Mouse (Mus musculus) bone marrow, adult 2 months (tissue): ENCODE results near the gene Nnat. TPM values are rescaled to one million over a fixed set of nuclear protein-coding genes. Genes with fewer than 3 reads are reported as not detected.
A peak's percentile ranks its signal among the peaks of the same experiment; 100 is the strongest.

Experiments
- H3K27ac ChIP-seq: fragments of 200-500 bp; 2 replicates; pipeline ENCODE4 v1.5.1; 2012; ENCODE audit warnings: low read depth, mild to moderate bottlenecking, control low read depth, inconsistent platforms, low read length; ENCODE audit not compliant: control insufficient read depth, poor library complexity, insufficient read depth
- H3K4me1 ChIP-seq: fragments of 200-500 bp; 2 replicates; pipeline ENCODE4 v1.6.1; 2011; ENCODE audit warnings: low read length; ENCODE audit not compliant: control insufficient read depth, insufficient read depth
- H3K4me3 ChIP-seq: fragments of 200-500 bp; replicated peaks from 2 replicates; pipeline ENCODE3; 2011; ENCODE audit warnings: mild to moderate bottlenecking, low read depth, low read length, control low read depth; ENCODE audit not compliant: control insufficient read depth
- CTCF ChIP-seq: fragments of 200-500 bp; IDR thresholded peaks from 2 replicates; pipeline ENCODE4 v1.5.1; 2011; ENCODE audit warnings: low read length, control low read depth; ENCODE audit not compliant: control insufficient read depth, insufficient read depth
- POLR2A ChIP-seq: fragments of 200-500 bp; IDR thresholded peaks from 2 replicates; pipeline ENCODE4 v1.6.1; 2011; ENCODE audit warnings: low read depth, mild to moderate bottlenecking, control low read depth, low read length, borderline replicate concordance; ENCODE audit not compliant: control insufficient read depth
- WGBS: fragments of 180-500 bp; shearing (Covaris S2); methylation state at CpG from one replicate; pipeline ENCODE4 v1.1.7; 2018; 5-methylcytosine and 5-hydroxymethylcytosine counted together
- polyA plus RNA-seq: library from polyadenylated mRNA; stranded (reverse); fragments of >200 nt; gene quantifications from 2 replicates; pipeline ENCODE4 v1.2.4, GENCODE M21; 2011; ENCODE audit warnings: low replicate concordance; ENCODE audit not compliant: missing spikeins, insufficient read depth, insufficient read length

The Nnat gene
- polyA plus RNA-seq, 1 experiment, result not detected

DNA sequence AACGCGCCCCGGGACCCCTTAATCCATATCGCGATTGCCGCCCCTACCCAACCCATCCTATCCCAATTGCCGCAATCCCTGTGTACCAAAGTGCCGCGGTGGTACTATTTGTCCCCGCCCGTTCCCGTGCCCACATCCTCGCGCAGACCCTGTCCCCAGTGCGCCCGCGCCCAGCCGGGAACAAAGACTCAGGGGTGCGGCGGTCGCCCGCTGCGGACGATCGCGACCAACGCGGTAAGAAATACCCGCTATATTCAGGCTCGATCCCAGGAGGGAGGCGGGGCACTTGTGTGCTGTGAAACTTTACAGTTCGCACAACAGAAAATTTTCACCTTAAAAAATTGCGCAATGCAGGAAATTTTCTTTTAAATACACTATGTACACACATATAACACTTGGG is 424 bp downstream of the Nnat start:
- 39% methylated on average over 33 of the region's 33 CpGs for WGBS
- TF ChIP-seq POLR2A, result no peak
- no peak for TF ChIP-seq CTCF

DNA sequence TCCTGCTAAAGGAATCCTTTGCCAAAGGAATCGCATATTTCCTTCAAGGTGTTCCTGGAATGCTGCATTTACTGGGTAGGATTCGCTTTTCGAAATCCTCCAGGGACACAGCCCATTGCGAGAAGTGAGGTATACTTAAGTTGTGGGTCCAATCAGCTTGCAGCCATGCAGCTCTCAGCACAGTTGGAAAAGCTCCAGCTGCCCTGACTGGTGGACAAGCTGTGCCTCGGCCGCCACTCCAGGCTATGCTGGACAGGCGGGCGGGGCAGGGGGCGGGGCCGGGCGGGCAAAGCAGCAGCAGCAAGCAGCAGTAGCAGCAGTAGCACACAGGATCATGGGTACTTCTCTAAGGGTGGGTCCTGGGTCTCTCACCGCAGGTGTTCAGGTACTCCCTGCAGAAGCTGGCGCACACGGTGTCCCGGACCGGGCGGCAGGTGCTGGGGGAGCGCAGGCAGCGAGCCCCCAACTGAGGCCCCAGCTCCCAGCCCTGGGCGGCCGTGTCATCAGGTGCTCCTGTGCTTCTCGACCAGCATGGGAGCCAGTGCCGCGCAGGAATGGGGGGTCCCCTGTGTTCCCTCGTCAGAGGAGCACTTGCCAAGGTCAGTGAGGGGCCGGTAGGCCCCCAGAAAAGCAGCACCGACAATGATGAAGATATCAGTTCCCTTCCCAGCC is 1.4 kb downstream of the Nnat start:
- WGBS, result 45% methylated on average over 27 of the region's 27 CpGs
- TF ChIP-seq CTCF, result no peak
- no peak for TF ChIP-seq POLR2A
- H3K27ac ChIP-seq, result no peak overlapping the region
- H3K4me1 ChIP-seq, result no peaks in the 10 kb centered on the region; the same call in 1 of the 2 replicates
- no peak overlapping the region for H3K4me3 ChIP-seq

More for the DNA sequence above, 424 bp downstream of the Nnat start:
- Histone ChIP-seq H3K4me3 (no peak overlapping the region), H3K4me1 (no peaks in the 10 kb centered on the region; the same call in 1 of the 2 replicates), H3K27ac (no peak overlapping the region)

DNA sequence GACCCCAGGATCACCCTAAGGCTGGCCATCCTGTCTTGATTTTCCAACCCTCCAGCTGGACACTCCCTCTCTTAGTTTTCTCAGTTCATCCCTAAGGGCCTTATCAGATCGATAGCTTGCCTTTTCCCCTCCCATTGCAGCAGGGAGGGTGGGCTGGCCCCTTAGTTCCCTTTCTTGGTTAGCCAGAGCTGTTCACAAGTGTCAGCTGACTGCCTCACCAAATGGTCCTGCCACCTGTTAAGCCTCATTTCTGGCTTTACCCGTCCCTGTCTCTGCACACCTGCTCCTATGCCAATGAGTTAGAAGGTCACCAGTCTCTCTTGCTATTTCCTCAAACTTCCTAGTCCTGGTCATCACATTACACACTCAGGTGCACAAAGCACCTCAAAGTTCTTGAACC is 3.2 kb downstream of the Nnat start:
- TF ChIP-seq POLR2A, result no peak
- no peak for TF ChIP-seq CTCF
- 20% methylated on average over 2 of the region's 2 CpGs for WGBS
- H3K4me1 ChIP-seq, result peaks cover 3% of the 10 kb centered on the region

GRCm38 (mm10) chr2:157564723-157565122 is 4.8 kb downstream of the Nnat start:
- TF ChIP-seq CTCF (no peak), POLR2A (no peak)
- Histone ChIP-seq H3K4me1 (peaks cover 3% of the 10 kb centered on the region), H3K4me3 (no peak overlapping the region), H3K27ac (no peak overlapping the region)
- WGBS, result 84% methylated on average over 4 of the region's 4 CpGs

More for the DNA sequence above, 3.2 kb downstream of the Nnat start:
- H3K27ac ChIP-seq, result no peak overlapping the region
- no peak overlapping the region for H3K4me3 ChIP-seq

DNA sequence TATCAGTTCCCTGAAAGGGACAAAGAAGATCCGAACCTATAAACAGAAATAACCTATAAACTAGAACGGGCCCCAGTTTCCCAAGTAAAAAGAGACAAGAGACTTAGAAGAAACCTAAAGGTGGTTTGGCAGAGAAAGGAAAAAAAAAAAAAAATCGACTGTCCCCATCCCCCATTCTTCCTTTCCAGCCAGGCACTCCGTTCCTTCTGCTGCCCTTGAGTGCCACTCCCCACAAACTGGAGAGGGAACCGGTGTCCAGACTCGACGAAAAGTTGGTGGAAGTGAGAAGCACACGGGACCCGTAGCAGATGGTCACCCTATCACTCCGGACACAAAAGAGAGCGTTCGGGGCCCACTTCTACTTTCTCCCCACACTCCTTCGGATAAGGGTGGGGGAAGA is 5.6 kb downstream of the Nnat start:
- Histone ChIP-seq H3K4me3 (peak overlapping the region; percentile 74), H3K27ac (no peak overlapping the region), H3K4me1 (peaks cover 3% of the 10 kb centered on the region)
- TF ChIP-seq CTCF (no peak), POLR2A (no peak)
- 6% methylated on average over 13 of the region's 13 CpGs for WGBS

DNA sequence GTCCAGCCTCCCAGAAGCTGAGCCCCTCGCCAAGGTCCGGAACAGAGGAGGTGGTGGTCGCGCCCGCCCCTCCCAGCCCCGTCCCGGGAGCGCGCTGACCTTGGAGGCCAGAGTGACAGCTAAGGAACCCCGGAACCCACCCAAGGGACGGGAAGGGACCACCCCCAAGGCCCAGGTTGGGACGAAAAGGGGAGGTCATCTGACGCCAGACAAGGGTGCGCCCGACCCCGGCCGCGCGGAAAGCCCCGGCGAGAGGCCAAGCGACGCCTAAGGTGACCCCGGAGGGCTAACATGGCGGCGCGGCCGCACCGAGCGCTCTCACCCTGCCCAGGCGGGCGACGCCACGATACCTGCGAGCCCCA is 6.0 kb downstream of the Nnat start:
- Histone ChIP-seq H3K4me1 (peaks cover 3% of the 10 kb centered on the region), H3K4me3 (peak overlapping the region; percentile 74), H3K27ac (peak overlapping the region; percentile 70)
- no peak for TF ChIP-seq CTCF
- no peak for TF ChIP-seq POLR2A
- WGBS, result under 1% methylated on average over 35 of the region's 35 CpGs

GRCm38 (mm10) chr2:157566260-157566952 is 6.5 kb downstream of the Nnat start:
- H3K27ac ChIP-seq, result peak overlapping the region; percentile 70
- peak overlapping the region; percentile 86 for H3K4me3 ChIP-seq
- peaks cover 3% of the 10 kb centered on the region for H3K4me1 ChIP-seq
- TF ChIP-seq POLR2A (peak; percentile 56; the same call in 1 of the 2 replicates), CTCF (no peak)
- under 1% methylated on average over 36 of the region's 36 CpGs for WGBS

GRCm38 (mm10) chr2:157567235-157567961 is 7.5 kb downstream of the Nnat start:
- TF ChIP-seq CTCF (no peak), POLR2A (no peak)
- H3K4me1 ChIP-seq, result peaks cover 3% of the 10 kb centered on the region
- H3K27ac ChIP-seq, result peak overlapping the region; percentile 56
- 56% methylated on average over 11 of the region's 11 CpGs for WGBS
- H3K4me3 ChIP-seq, result no peak overlapping the region
